Mouse (Mus musculus): ENCODE results near the gene Sec14l2. TPM values are rescaled to one million over a fixed set of nuclear protein-coding genes. Genes with fewer than 3 reads are reported as not detected.
"Not testable (repeated sequence)": the region's sequence is repeated elsewhere in the genome, so short reads cannot be mapped to it uniquely, and the experiment has no call there.

Gene Sec14l2
- polyA plus RNA-seq, 1 experiment from 2014 or later = 0.42 TPM

DNA sequence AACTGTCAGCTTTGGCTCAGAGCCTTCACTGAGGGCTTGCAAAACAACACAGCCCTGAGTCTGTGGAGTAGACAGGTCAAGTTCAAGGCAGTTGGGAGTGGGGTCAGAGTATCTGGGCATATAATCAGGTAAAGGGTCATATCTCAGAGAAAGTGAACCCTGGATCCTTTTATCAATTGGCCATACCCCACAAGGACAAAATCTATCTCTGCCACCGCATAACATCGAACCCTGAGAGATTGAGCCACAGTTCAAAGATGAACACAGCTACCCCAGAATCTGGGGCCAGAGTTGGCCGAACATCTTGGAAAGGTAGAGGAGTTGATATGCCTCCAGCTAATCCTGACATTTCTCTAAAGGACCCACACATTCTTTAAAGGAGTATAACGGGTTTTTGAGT, 11.2 kb downstream of the Sec14l2 start:
- WGBS = 83% methylated on average over 4 of the region's 4 CpGs

DNA sequence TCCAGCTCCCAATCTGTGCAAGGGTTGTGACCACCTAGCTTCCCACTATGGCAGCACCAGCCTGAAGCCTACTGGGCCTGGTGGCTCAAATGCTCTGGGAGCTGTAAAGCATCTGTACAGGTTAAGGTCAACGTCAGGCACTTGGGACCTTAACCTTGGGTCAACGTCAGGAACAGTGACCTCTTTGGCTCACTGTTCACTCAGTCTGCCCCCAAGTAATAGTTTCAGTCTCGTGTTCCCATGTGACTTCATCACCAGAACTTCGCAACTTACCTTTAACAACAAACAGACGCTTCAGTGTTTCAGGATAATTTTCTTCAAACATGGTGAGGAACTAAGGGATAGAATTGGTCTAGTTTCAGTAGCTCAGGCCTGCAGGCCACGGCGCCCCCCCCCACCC, 14.5 kb downstream of the Sec14l2 start:
- no peaks in the 10 kb centered on the region for H3K9me3 ChIP-seq (replicated peaks; ENCODE audit: control insufficient read depth, low read length)
- ATAC-seq (replicated peaks; ENCODE audit: extremely low read depth, insufficient read depth, low FRiP score) = no peak
- WGBS = 79% methylated on average over 7 of the region's 7 CpGs

More for the DNA sequence above, 11.2 kb downstream of the Sec14l2 start:
- no peak overlapping the region for H3K4me3 ChIP-seq (ENCODE audit: low read length)
- H3K27me3 ChIP-seq (ENCODE audit: control insufficient read depth, insufficient read depth, low read length) = peaks cover 3% of the 10 kb centered on the region; the same call in 1 of the 2 replicates
- no peak overlapping the region for H3K27ac ChIP-seq (ENCODE audit: low read length)
- H3K36me3 ChIP-seq (ENCODE audit: control insufficient read depth, insufficient read depth) = no peaks in the 10 kb centered on the region
- no peak overlapping the region for H3K4me2 ChIP-seq (ENCODE audit: low read depth, low read length)
- peaks cover 8% of the 10 kb centered on the region for H3K4me1 ChIP-seq (ENCODE audit: control insufficient read depth, insufficient read depth, low read length)
- no peaks in the 10 kb centered on the region for H3K9me3 ChIP-seq (replicated peaks; ENCODE audit: control insufficient read depth, low read length)
- ATAC-seq (replicated peaks; ENCODE audit: extremely low read depth, insufficient read depth, low FRiP score) = no peak
- no peak overlapping the region for H3K9ac ChIP-seq (ENCODE audit: low read length)

DNA sequence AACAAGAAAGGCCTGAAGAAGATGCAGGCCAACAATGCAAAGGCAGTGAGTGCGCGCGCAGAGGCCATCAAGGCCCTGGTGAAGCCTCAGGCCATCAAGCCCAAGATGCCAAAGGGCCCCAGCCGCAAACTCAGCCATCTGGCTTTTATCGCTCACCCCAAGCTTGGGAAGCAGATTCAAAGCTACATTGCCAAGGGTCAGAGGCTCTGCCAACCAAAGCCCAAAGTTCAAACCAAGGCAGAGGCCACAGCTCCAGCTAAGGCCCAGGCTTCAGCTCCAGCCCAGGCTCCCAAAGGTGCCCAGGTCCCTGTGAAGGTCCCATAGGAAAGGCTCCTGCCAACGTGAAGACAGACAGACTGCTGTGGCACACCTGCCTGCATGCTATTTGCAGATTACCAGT, 15.3 kb downstream of the Sec14l2 start:
- not testable (repeated sequence) for H3K9me3 ChIP-seq (replicated peaks; ENCODE audit: control insufficient read depth, low read length); H3K4me2 ChIP-seq (ENCODE audit: low read depth, low read length); H3K4me3 ChIP-seq (ENCODE audit: low read length); H3K27ac ChIP-seq (ENCODE audit: low read length); H3K4me1 ChIP-seq (ENCODE audit: control insufficient read depth, insufficient read depth, low read length); H3K27me3 ChIP-seq (ENCODE audit: control insufficient read depth, insufficient read depth, low read length); H3K36me3 ChIP-seq (ENCODE audit: control insufficient read depth, insufficient read depth); H3K9ac ChIP-seq (ENCODE audit: low read length); ATAC-seq (replicated peaks; ENCODE audit: extremely low read depth, insufficient read depth, low FRiP score)
- 92% methylated on average over 6 of the region's 6 CpGs for WGBS

More for the DNA sequence above, 14.5 kb downstream of the Sec14l2 start:
- Histone ChIP-seq H3K4me1 (ENCODE audit: control insufficient read depth, insufficient read depth, low read length) (no peaks in the 10 kb centered on the region), H3K9ac (ENCODE audit: low read length) (no peak overlapping the region), H3K27me3 (ENCODE audit: control insufficient read depth, insufficient read depth, low read length) (no peaks in the 10 kb centered on the region), H3K36me3 (ENCODE audit: control insufficient read depth, insufficient read depth) (no peaks in the 10 kb centered on the region), H3K27ac (ENCODE audit: low read length) (no peak overlapping the region), H3K4me3 (ENCODE audit: low read length) (no peak overlapping the region), H3K4me2 (ENCODE audit: low read depth, low read length) (no peak overlapping the region)

- Histone ChIP-seq H3K9ac (ENCODE audit: low read length) (no peak overlapping the region), H3K4me1 (ENCODE audit: control insufficient read depth, insufficient read depth, low read length) (no peaks in the 10 kb centered on the region), H3K4me3 (ENCODE audit: low read length) (no peak overlapping the region), H3K4me2 (ENCODE audit: low read depth, low read length) (no peak overlapping the region), H3K27ac (ENCODE audit: low read length) (no peak overlapping the region), H3K9me3 (replicated peaks; ENCODE audit: control insufficient read depth, low read length) (no peaks in the 10 kb centered on the region), H3K27me3 (ENCODE audit: control insufficient read depth, insufficient read depth, low read length) (no peaks in the 10 kb centered on the region), H3K36me3 (ENCODE audit: control insufficient read depth, insufficient read depth) (no peaks in the 10 kb centered on the region)
- ATAC-seq (replicated peaks; ENCODE audit: extremely low read depth, insufficient read depth, low FRiP score) = no peak
- 59% methylated on average over 6 of the region's 6 CpGs for WGBS
Measured at GRCm38 (mm10) chr11:4105444-4105843, 17.8 kb downstream of the Sec14l2 start.

GRCm38 (mm10) chr11:4104989-4105388, 18.2 kb downstream of the Sec14l2 start:
- Histone ChIP-seq H3K4me3 (ENCODE audit: low read length) (no peak overlapping the region), H3K27me3 (ENCODE audit: control insufficient read depth, insufficient read depth, low read length) (no peaks in the 10 kb centered on the region), H3K4me2 (ENCODE audit: low read depth, low read length) (no peak overlapping the region), H3K9ac (ENCODE audit: low read length) (no peak overlapping the region), H3K9me3 (replicated peaks; ENCODE audit: control insufficient read depth, low read length) (no peaks in the 10 kb centered on the region), H3K4me1 (ENCODE audit: control insufficient read depth, insufficient read depth, low read length) (no peaks in the 10 kb centered on the region), H3K27ac (ENCODE audit: low read length) (no peak overlapping the region), H3K36me3 (ENCODE audit: control insufficient read depth, insufficient read depth) (no peaks in the 10 kb centered on the region)
- WGBS = 86% methylated on average over 5 of the region's 5 CpGs
- ATAC-seq (replicated peaks; ENCODE audit: extremely low read depth, insufficient read depth, low FRiP score) = no peak

- Histone ChIP-seq H3K4me1 (ENCODE audit: control insufficient read depth, insufficient read depth, low read length) (no peaks in the 10 kb centered on the region), H3K9me3 (replicated peaks; ENCODE audit: control insufficient read depth, low read length) (no peaks in the 10 kb centered on the region), H3K27ac (ENCODE audit: low read length) (no peak overlapping the region), H3K36me3 (ENCODE audit: control insufficient read depth, insufficient read depth) (no peaks in the 10 kb centered on the region), H3K4me3 (ENCODE audit: low read length) (no peak overlapping the region), H3K27me3 (ENCODE audit: control insufficient read depth, insufficient read depth, low read length) (no peaks in the 10 kb centered on the region), H3K9ac (ENCODE audit: low read length) (no peak overlapping the region), H3K4me2 (ENCODE audit: low read depth, low read length) (no peak overlapping the region)
- 81% methylated on average over 14 of the region's 14 CpGs for WGBS
- ATAC-seq (replicated peaks; ENCODE audit: extremely low read depth, insufficient read depth, low FRiP score) = no peak
Measured at GRCm38 (mm10) chr11:4103522-4103921, 19.7 kb downstream of the Sec14l2 start.

GRCm38 (mm10) chr11:4101851-4102250, 21.4 kb downstream of the Sec14l2 start:
- Histone ChIP-seq H3K27me3 (ENCODE audit: control insufficient read depth, insufficient read depth, low read length) (no peaks in the 10 kb centered on the region), H3K27ac (ENCODE audit: low read length) (no peak overlapping the region), H3K4me2 (ENCODE audit: low read depth, low read length) (no peak overlapping the region), H3K36me3 (ENCODE audit: control insufficient read depth, insufficient read depth) (no peaks in the 10 kb centered on the region), H3K9ac (ENCODE audit: low read length) (no peak overlapping the region), H3K4me1 (ENCODE audit: control insufficient read depth, insufficient read depth, low read length) (peaks cover 5% of the 10 kb centered on the region), H3K4me3 (ENCODE audit: low read length) (no peak overlapping the region), H3K9me3 (replicated peaks; ENCODE audit: control insufficient read depth, low read length) (no peaks in the 10 kb centered on the region)
- ATAC-seq (replicated peaks; ENCODE audit: extremely low read depth, insufficient read depth, low FRiP score) = no peak
- 73% methylated on average over 5 of the region's 5 CpGs for WGBS

- Histone ChIP-seq H3K27ac (ENCODE audit: low read length) (no peak overlapping the region), H3K27me3 (ENCODE audit: control insufficient read depth, insufficient read depth, low read length) (no peaks in the 10 kb centered on the region), H3K36me3 (ENCODE audit: control insufficient read depth, insufficient read depth) (no peaks in the 10 kb centered on the region), H3K9ac (ENCODE audit: low read length) (no peak overlapping the region), H3K4me2 (ENCODE audit: low read depth, low read length) (no peak overlapping the region), H3K9me3 (replicated peaks; ENCODE audit: control insufficient read depth, low read length) (no peaks in the 10 kb centered on the region), H3K4me3 (ENCODE audit: low read length) (no peak overlapping the region), H3K4me1 (ENCODE audit: control insufficient read depth, insufficient read depth, low read length) (peaks cover 18% of the 10 kb centered on the region)
- ATAC-seq (replicated peaks; ENCODE audit: extremely low read depth, insufficient read depth, low FRiP score) = no peak
- WGBS = 63% methylated on average over 3 of the region's 3 CpGs
Measured at GRCm38 (mm10) chr11:4099447-4099846, 23.8 kb downstream of the Sec14l2 start.

GRCm38 (mm10) chr11:4098816-4099215, 24.4 kb downstream of the Sec14l2 start:
- Histone ChIP-seq H3K4me1 (ENCODE audit: control insufficient read depth, insufficient read depth, low read length) (peaks cover 18% of the 10 kb centered on the region), H3K27me3 (ENCODE audit: control insufficient read depth, insufficient read depth, low read length) (no peaks in the 10 kb centered on the region), H3K4me3 (ENCODE audit: low read length) (no peak overlapping the region), H3K4me2 (ENCODE audit: low read depth, low read length) (no peak overlapping the region), H3K27ac (ENCODE audit: low read length) (no peak overlapping the region), H3K36me3 (ENCODE audit: control insufficient read depth, insufficient read depth) (no peaks in the 10 kb centered on the region), H3K9ac (ENCODE audit: low read length) (no peak overlapping the region), H3K9me3 (replicated peaks; ENCODE audit: control insufficient read depth, low read length) (no peaks in the 10 kb centered on the region)
- no peak for ATAC-seq (replicated peaks; ENCODE audit: extremely low read depth, insufficient read depth, low FRiP score)
- WGBS = 70% methylated on average over 7 of the region's 7 CpGs

DNA sequence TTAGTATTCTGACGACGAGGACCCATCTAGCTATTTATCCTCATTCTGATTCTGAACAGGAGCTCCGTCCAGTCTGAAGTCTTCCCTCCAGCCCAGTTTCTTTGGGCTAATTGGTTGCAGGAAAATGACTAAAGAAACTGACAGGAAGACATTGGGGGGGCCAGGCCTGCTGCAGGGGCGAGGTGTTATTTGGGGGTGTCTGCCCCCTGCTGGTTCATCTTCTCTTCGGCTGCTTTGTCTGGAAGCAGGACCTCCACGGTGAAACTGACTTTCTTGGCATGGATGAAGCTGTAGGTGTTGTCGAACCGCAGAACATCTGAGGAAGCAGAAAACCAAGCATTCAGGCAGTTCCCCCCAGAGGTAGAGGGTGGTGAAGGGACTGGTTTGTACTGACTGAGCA, 25.1 kb downstream of the Sec14l2 start:
- Histone ChIP-seq H3K4me3 (ENCODE audit: low read length) (no peak overlapping the region), H3K9ac (ENCODE audit: low read length) (no peak overlapping the region), H3K9me3 (replicated peaks; ENCODE audit: control insufficient read depth, low read length) (no peaks in the 10 kb centered on the region), H3K4me2 (ENCODE audit: low read depth, low read length) (no peak overlapping the region), H3K27ac (ENCODE audit: low read length) (no peak overlapping the region), H3K36me3 (ENCODE audit: control insufficient read depth, insufficient read depth) (peaks cover 4% of the 10 kb centered on the region; the same call in 1 of the 2 replicates), H3K4me1 (ENCODE audit: control insufficient read depth, insufficient read depth, low read length) (peaks cover 21% of the 10 kb centered on the region), H3K27me3 (ENCODE audit: control insufficient read depth, insufficient read depth, low read length) (no peaks in the 10 kb centered on the region)
- WGBS = 65% methylated on average over 8 of the region's 8 CpGs
- no peak for ATAC-seq (replicated peaks; ENCODE audit: extremely low read depth, insufficient read depth, low FRiP score)
